ENCODE assay signal across 18 mouse cellular contexts in genomic region chr16:95623876-95624770, GRCm38 (mm10).
"Had no signal": no experiment of that assay in that cellular context is flagged by ENCODE, and none has a peak within 500 bp of the region (broad histone marks: within the 10 kb centered on the region; RNA-seq: fewer than 3 reads in every experiment).

No protein-coding gene starts in this region.

- DNase-seq: kidney, adult 2 months; kidney, postnatal 14 days; layer of hippocampus, adult 9-11 months; left cerebral cortex, postnatal 4 days; lung, adult 2 months; lung, postnatal 10 days; lung, postnatal 4 days; retina, postnatal 1 day; right cerebral cortex, postnatal 4 days; thymus, postnatal 25 days had no signal

- H3K4me2 ChIP-seq: intestine, embryonic 15.5 days; kidney, embryonic 15.5 days; limb, embryonic 13.5 days; midbrain, embryonic 11.5 days; neural tube, embryonic 13.5 days; stomach, embryonic 15.5 days had no signal

- H3K36me3 ChIP-seq: intestine, embryonic 15.5 days; kidney, embryonic 15.5 days; limb, embryonic 13.5 days; neural tube, embryonic 13.5 days; stomach, embryonic 15.5 days had no signal

- H3K9me3 ChIP-seq: intestine, embryonic 15.5 days; kidney, embryonic 15.5 days; limb, embryonic 13.5 days; megakaryocyte, embryonic 14.5 days; neural tube, embryonic 13.5 days; stomach, embryonic 15.5 days had no signal

- H3K4me1 ChIP-seq: intestine, embryonic 15.5 days; kidney, embryonic 15.5 days; megakaryocyte, embryonic 14.5 days; neural tube, embryonic 13.5 days had no signal

- H3K27ac ChIP-seq: intestine, embryonic 15.5 days; kidney, embryonic 15.5 days; limb, embryonic 13.5 days; neural tube, embryonic 13.5 days; stomach, embryonic 15.5 days had no signal

- H3K27me3 ChIP-seq: intestine, embryonic 15.5 days; kidney, embryonic 15.5 days; limb, embryonic 13.5 days; neural tube, embryonic 13.5 days; stomach, embryonic 15.5 days had no signal

- ATAC-seq: intestine, embryonic 15.5 days; midbrain, embryonic 16.5 days had no signal

- H3K4me3 ChIP-seq: intestine, embryonic 15.5 days; kidney, embryonic 15.5 days; limb, embryonic 13.5 days; megakaryocyte, embryonic 14.5 days; neural tube, embryonic 13.5 days; stomach, embryonic 15.5 days had no signal

- H3K9ac ChIP-seq: intestine, embryonic 15.5 days; kidney, embryonic 15.5 days; limb, embryonic 13.5 days; neural tube, embryonic 13.5 days; stomach, embryonic 15.5 days had no signal
